Mouse (Mus musculus) central nervous system, embryonic 11.5 days (tissue): ENCODE results near the gene Slc35a1. TPM values are rescaled to one million over a fixed set of nuclear protein-coding genes. Genes with fewer than 3 reads are reported as not detected.

Source experiments
- polyA plus RNA-seq: library from polyadenylated mRNA; depleted of rRNA; stranded (reverse); fragments of >200 nt; gene quantifications from 2 replicates; pipeline ENCODE4 v1.2.3, GENCODE M21; 2012; rRNA removed

The Slc35a1 gene
- polyA plus RNA-seq, result 19.9 and 34.3 TPM in 2 replicates

GRCm38 (mm10) chr4:34686874-34687567, at the start of gene Slc35a1:
Slc35a1 (minus strand) TSS chr4:34687438.

GRCm38 (mm10) chr4:34729851-34730341, 42.7 kb upstream of the Slc35a1 start, which contains the start of gene Cfap206:
Cfap206 (minus strand) TSS chr4:34730206.

GRCm38 (mm10) chr4:34614630-34615094, 72.6 kb downstream of the Slc35a1 start, which contains the start of the genes Orc3 and Rars2:
Orc3 (minus strand) TSS chr4:34614944.
Rars2 (plus strand) TSS chr4:34614957.

Other genes with a start within 250 kb of the Slc35a1 start
- gene Akirin2, start 136.5 kb downstream of the Slc35a1 start, polyA plus RNA-seq, result 112 and 117 TPM in 2 replicates
- 52.2 and 77.1 TPM in 2 replicates for gene Orc3, start 72.5 kb downstream of the Slc35a1 start, polyA plus RNA-seq
- gene Rars2, start 72.5 kb downstream of the Slc35a1 start, polyA plus RNA-seq, result 38.7 and 50.7 TPM in 2 replicates
- gene Cfap206, start 42.8 kb upstream of the Slc35a1 start, polyA plus RNA-seq, result 0.84 and 1.2 TPM in 2 replicates
- 0.06 TPM in 1 of 2 replicates, not detected in the other for gene Gm136, start 68.8 kb upstream of the Slc35a1 start, polyA plus RNA-seq
- 10.0 and 20.5 TPM in 2 replicates for gene Smim8, start 91.0 kb upstream of the Slc35a1 start, polyA plus RNA-seq
- 15.5 and 22.9 TPM in 2 replicates for gene Zfp292, start 195.5 kb upstream of the Slc35a1 start, polyA plus RNA-seq
- gene Cga, start 206.3 kb upstream of the Slc35a1 start, polyA plus RNA-seq, result 0.16 and 0.32 TPM in 2 replicates